Mouse (Mus musculus) bone marrow macrophage, adult 2 months (primary cell): ENCODE results near the gene Abcd1.

ENCODE experiments used
- CTCF ChIP-seq: IDR thresholded peaks from 2 replicates; pipeline ENCODE4 v1.5.1; 2012; ENCODE audit warnings: low read depth, mild to moderate bottlenecking, low read length, moderate library complexity
- POLR2A ChIP-seq: IDR thresholded peaks from 2 replicates; pipeline ENCODE4 v1.6.1; 2012; ENCODE audit warnings: mild to moderate bottlenecking, low read depth, low read length, borderline replicate concordance

DNA sequence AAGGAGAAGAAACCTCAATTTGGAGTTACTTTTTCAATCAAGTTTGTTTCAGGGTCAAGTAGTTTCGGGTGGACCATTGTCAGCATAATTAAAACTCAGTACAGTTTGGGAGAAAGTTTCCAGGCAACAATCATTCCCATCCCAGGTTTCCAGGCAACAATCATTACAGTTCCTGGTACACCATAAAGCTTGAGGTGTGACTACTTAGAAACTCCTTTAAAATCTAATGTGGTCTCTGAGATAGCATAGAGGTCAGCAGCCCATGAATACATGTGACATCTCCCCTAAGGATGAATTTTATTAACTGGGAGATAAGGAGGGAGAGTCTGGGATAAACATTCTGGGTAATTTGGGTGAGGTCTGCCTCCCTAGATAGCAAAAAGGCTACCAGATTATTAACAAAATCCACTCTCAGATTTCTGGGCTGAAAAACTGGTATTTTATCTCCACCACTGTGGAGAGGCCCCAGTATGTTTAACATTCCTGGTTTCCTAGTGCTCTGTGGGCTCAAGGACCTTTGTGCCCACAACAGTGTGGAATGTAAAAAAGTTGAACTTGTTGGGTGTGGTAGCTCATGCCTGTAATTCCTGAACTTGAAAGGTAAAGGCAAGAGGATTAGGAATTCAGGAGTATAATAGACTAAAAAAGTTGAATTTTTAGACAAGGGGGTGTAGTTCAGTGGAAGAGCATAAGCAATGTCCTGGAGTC, 28.5 kb downstream of the Abcd1 start:
- TF ChIP-seq CTCF (no peak), POLR2A (no peak)
